Mouse (Mus musculus) erythroblast, embryonic 14.5 days (primary cell): ENCODE data around the gene Ints7.

Experiments used
- GATA1 ChIP-seq: IDR thresholded peaks from 2 replicates; pipeline ENCODE4 v1.6.1; 2012; ENCODE audit warnings: low read length, inconsistent platforms, mixed read lengths
- TAL1 ChIP-seq: IDR thresholded peaks from 3 replicates; pipeline ENCODE4 v1.6.1; 2012; ENCODE audit warnings: low read length, inconsistent platforms, mixed read lengths

DNA sequence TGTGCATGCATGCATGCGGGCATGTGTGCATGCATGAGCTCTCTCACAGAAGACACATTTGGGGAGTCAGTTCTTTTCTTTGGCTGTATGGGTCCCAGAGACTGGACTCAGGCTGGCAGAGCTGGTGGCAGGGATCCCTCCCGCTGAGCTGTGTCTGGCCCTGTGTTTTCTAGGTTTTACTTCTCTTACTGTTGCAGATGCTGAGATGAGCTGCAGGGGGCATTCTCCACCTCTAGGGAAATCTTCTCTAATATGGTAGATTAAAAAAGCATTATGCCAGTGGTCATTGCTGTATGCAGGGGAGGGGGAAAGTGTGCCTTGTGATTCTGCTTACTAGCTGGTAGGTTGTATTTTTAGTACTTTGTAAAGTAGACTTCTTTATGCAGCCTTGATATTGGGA, 10.3 kb downstream of the Ints7 start:
- no peak for TF ChIP-seq GATA1
- no peak for TF ChIP-seq TAL1
